Mouse (Mus musculus): Measurements from ENCODE around the gene Slc17a7. TPM values are rescaled to one million over a fixed set of nuclear protein-coding genes. Genes with fewer than 3 reads are reported as not detected.

The Slc17a7 gene
- total RNA-seq, 2 experiments from 2014 or later = not detected

- ATAC-seq (replicated peaks; ENCODE audit: poor library complexity) = no peak
Measured at GRCm38 (mm10) chr7:45174567-45175280, 11.0 kb downstream of the Slc17a7 start.

DNA sequence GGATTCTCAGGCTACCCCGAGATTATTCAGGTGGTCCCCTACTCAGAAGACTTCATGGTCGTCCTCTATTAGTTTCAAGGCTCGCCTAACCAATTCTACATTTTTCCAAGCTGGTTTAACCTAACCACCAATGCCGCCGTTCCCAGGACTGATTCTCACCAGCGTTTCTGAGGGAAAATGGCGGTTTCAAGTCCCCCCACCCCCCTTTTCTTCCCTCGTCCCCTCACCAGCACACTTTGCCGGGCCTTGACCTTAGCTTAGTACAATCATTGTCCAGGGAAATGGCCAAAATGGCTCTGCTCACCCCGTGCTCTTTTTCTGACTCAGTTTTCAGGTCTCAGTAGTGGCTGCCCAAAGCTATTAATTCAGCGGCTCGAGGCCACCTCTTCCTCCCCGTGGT, 11.6 kb downstream of the Slc17a7 start:
- no peak for ATAC-seq (replicated peaks; ENCODE audit: poor library complexity)

DNA sequence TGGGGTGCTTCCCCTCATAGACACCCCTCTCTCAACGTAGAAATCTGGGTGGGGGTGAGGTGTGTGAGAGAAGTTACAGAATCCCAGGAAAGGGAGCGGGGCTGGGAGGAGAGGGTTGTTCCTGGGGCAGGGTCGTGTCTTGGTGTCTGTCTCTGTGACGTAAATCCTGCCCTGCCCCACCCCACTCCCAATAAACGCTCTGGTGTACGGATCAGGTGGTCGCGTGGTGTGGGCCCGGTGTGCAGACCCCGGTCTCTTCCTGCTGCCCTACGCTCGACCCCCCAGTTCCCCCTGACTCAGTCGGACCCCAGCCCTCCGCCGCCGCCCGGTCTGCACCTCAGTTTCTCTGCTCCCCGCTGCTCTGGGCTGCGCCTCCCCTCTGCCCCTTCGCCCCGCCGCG, 12.2 kb downstream of the Slc17a7 start:
- ATAC-seq (replicated peaks; ENCODE audit: poor library complexity) = no peak

- ATAC-seq (replicated peaks; ENCODE audit: poor library complexity) = no peak
Measured at GRCm38 (mm10) chr7:45176356-45176755, 12.6 kb downstream of the Slc17a7 start.

DNA sequence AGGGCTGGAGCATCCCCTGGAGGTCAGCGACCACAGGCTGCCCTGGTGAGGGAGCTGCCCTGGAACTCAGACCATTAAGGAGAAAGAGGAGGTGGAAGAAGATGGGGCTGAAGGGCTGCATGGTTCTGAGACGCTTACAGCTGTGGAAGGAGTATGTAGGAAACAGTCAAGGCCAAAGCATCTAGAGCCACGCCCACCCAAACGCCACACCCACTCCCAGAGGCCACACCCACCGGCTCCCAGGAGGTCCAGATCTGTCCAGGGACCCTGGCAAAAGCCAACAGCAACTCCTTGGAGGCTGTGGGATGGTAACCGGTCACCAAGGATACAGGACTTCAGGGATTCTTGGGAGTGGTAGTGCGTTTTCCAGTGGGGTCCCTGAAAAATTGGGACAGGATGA, 14.8 kb downstream of the Slc17a7 start:
- no peak for ATAC-seq (replicated peaks; ENCODE audit: poor library complexity)

GRCm38 (mm10) chr7:45179469-45179868, 15.7 kb downstream of the Slc17a7 start, which contains the start of gene Gfy:
Gfy (minus strand) TSS chr7:45179569.
- no peak for ATAC-seq (replicated peaks; ENCODE audit: poor library complexity)

DNA sequence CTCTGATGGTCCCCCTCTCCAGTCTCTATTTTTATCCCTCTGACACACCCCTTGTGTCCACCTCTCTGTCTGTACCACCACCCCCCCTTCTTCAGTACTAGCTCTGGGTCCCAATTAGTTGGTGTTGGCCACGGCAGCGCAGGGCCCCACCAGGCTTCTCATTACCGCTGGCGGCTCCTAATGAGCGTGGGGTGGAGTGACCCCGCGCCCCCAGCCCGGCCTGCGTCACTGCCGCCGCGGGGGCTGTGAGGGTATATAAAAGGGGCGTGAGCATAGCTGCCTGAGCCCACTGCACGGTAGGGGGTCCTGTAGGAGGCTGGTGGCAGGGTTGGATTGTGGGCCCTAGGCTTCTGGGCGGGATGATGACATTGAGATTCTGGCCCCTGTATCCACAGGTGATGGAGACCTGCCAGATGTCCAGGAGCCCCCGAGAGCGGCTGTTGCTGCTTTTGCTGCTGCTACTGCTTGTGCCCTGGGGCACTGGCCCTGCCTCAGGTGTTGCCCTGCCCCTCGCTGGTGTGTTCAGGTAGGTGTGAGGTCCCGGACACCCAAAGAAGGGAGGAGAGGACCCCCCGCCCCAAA, 17.2 kb downstream of the Slc17a7 start, which contains the start of gene Pth2:
Gene Pth2 (plus strand): TSS at position 100 of the 582 bp plus-strand sequence.
- no peak for ATAC-seq (replicated peaks; ENCODE audit: poor library complexity)

- ATAC-seq (replicated peaks; ENCODE audit: poor library complexity) = peak; percentile 20
Measured at GRCm38 (mm10) chr7:45181540-45181939, 17.8 kb downstream of the Slc17a7 start.

GRCm38 (mm10) chr7:45182199-45182601, 18.5 kb downstream of the Slc17a7 start:
- peak; percentile 96 for ATAC-seq (replicated peaks; ENCODE audit: poor library complexity)

DNA sequence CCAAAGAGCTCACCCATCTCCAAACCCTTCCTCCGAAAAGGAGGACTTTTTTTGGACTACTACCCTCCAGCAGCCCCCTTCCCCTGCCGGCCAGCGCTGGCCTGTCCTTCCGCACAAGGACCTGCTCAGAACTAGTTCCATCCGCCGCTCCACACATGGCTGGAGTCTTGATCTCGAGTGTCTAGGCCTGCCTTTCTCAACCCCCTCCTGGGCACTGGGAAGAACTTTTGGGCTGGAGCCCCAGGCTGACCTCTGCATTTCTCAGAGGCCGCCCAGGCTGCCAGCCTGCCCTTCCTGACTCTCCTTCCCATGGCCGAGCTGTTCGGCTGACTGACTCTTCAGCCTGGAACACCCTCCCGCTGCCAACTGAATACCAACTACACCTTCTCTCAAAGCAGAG, 18.9 kb downstream of the Slc17a7 start:
- ATAC-seq (replicated peaks; ENCODE audit: poor library complexity) = 0 out of 2 replicates have a peak, but pooled peaks have one; percentile 2

GRCm38 (mm10) chr7:45183672-45184071, 19.9 kb downstream of the Slc17a7 start:
- ATAC-seq (replicated peaks; ENCODE audit: poor library complexity) = no peak

GRCm38 (mm10) chr7:45185921-45186320, 22.2 kb downstream of the Slc17a7 start:
- ATAC-seq (replicated peaks; ENCODE audit: poor library complexity) = no peak

GRCm38 (mm10) chr7:45189600-45189999, 25.9 kb downstream of the Slc17a7 start:
- ATAC-seq (replicated peaks; ENCODE audit: poor library complexity) = no peak

- peak; percentile 34 for ATAC-seq (replicated peaks; ENCODE audit: poor library complexity)
Measured at GRCm38 (mm10) chr7:45190186-45190585, 26.4 kb downstream of the Slc17a7 start.

DNA sequence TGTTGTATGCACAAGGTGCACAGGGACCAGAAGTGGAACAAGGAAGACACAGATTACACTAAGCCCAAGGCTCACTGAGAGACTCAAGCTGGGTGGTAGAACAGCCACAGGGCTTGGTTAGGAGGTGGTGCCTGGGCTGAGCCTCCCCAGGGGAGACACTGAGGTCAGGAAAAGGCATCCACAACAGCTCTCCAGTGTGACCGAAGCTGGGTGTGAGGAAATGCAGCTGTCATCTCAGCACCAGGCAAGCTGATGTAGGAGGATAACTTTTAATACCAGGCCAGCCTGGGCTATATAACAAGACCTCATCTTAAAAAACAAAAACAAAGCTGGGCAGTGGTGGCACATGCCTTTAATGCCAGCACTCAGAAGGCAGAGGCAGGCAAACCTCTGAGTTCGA, 27.4 kb downstream of the Slc17a7 start:
- no peak for ATAC-seq (replicated peaks; ENCODE audit: poor library complexity)

DNA sequence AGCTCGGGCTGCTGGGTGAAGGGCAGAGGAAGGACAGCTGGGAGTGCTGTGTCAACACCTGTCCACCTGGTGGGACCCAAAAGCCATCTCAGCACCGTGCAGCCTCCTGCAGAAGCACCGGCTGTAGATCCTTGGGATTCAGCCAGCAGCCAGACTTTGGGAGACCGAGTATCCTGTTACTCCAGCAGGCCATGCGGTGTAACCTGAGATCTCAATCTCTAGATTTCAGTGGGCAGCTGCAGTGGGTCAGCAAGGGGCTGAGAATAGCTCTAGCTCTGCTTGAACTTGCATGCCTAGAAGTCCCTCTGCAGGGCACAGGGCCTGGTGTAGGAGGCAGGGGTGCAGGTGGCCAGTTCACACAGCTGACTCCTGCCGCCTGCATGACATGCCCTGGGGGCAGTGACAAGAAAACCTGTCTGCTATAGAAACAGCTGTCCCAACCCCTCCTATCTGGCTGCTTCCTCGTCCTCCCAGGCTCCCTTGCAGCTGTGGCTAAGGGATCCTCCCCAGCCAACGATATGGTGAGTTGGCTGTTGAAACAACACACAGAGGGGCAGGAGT, 28.1 kb downstream of the Slc17a7 start:
- ATAC-seq (replicated peaks; ENCODE audit: poor library complexity) = peak; percentile 45

- no peak for ATAC-seq (replicated peaks; ENCODE audit: poor library complexity)
Measured at GRCm38 (mm10) chr7:45192585-45193310, 29.0 kb downstream of the Slc17a7 start.

GRCm38 (mm10) chr7:45193406-45193805, 29.7 kb downstream of the Slc17a7 start:
- no peak for ATAC-seq (replicated peaks; ENCODE audit: poor library complexity)

DNA sequence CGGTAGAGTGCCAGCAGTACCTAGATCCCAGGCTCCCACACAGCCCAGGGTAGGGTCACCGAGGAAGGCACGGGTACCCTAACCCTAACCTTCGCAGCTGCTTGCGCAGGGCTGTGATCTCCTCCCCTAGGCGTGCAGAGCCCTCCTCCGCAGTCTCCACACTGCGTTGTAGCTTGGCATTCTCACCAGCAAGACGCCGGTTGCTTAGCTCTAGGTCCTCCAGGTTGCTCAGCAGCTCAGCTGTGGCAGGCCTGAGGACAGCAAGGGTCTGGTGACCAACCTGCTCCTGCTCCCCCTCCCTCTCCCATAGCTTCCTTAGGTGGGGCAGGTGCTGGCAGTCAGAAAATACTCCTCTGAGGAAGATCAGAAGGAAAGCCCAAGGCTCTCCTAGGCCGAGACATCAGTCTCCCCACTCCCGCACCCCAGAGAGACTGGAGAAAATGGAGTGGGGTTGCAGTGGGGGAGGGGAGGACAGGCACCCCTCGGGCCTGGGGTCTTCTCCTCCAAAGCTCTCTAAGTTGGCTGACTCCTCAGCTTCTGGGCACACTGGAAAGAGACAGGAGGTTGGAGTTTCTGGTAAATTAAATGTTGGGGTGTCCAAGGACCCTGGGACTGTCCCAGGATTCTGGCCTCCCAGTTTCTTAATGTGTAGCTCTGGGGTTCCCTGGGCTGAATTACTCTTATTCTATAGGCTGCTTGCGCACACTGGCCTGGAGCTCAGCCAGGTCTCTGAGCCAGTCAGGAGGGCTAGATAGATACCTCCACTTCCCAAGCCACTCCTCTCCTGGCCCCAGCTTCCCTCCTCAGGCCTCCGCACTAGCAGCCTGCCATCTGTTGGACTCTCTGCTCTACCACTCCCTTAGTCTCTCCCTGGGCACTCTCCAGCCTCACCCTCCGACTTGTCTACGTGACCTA, 30.4 kb downstream of the Slc17a7 start:
- peak; percentile 47 for ATAC-seq (replicated peaks; ENCODE audit: poor library complexity)
